Mouse (Mus musculus) heart, embryonic 12.5 days (tissue): Measurements from ENCODE around the gene Col4a4. TPM values are rescaled to one million over a fixed set of nuclear protein-coding genes. Genes with fewer than 3 reads are reported as not detected.

ENCODE experiments used
- ATAC-seq: fragments of 200-750 bp; cut with Nextera tagmentation; 2 replicates; pipeline ENCODE4 v1.8.0; 2017; ENCODE audit warnings: moderate TSS enrichment, moderate library complexity; ENCODE audit not compliant: insufficient number of reproducible peaks, low FRiP score
- H3K27ac ChIP-seq: fragments of 300-500 bp; sonication (generic); 2 replicates; pipeline ENCODE4 v1.5.1; 2016; ENCODE audit warnings: mild to moderate bottlenecking, moderate library complexity; ENCODE audit not compliant: poor library complexity, severe bottlenecking
- H3K27me3 ChIP-seq: fragments of 300-500 bp; sonication (generic); replicated peaks from 2 replicates; pipeline ENCODE4 v1.6.1; 2016; ENCODE audit warnings: mild to moderate bottlenecking, moderate library complexity
- H3K36me3 ChIP-seq: fragments of 300-500 bp; sonication (generic); 2 replicates; pipeline ENCODE4 v1.6.1; 2016; ENCODE audit warnings: mild to moderate bottlenecking, moderate library complexity
- H3K4me1 ChIP-seq: fragments of 300-500 bp; sonication (generic); replicated peaks from 2 replicates; pipeline ENCODE4 v1.6.1; 2016; ENCODE audit warnings: mild to moderate bottlenecking
- H3K4me2 ChIP-seq: fragments of 300-500 bp; sonication (generic); 2 replicates; pipeline ENCODE4 v1.6.1; 2016; ENCODE audit warnings: mild to moderate bottlenecking, moderate library complexity
- H3K4me3 ChIP-seq: fragments of 300-500 bp; sonication (generic); 2 replicates; pipeline ENCODE4 v1.5.1; 2016; ENCODE audit warnings: mild to moderate bottlenecking
- H3K9ac ChIP-seq: fragments of 300-500 bp; sonication (generic); 2 replicates; pipeline ENCODE4 v1.6.1; 2016; ENCODE audit warnings: mild to moderate bottlenecking, moderate library complexity
- H3K9me3 ChIP-seq: fragments of 300-500 bp; sonication (generic); replicated peaks from 2 replicates; pipeline ENCODE4 v1.6.1; 2016; ENCODE audit warnings: mild to moderate bottlenecking, moderate library complexity
- WGBS: fragments of 180-500 bp; shearing (Covaris S2); methylation state at CpG from one replicate; pipeline ENCODE4 v1.1.7; 2016; 5-methylcytosine and 5-hydroxymethylcytosine counted together
- polyA plus RNA-seq: library from polyadenylated mRNA; unstranded; fragments of >200 nt; fragmentation: Nextera tagmentation; extraction: Ambion mirVana; gene quantifications from 2 replicates; pipeline ENCODE4 v1.2.1, GENCODE M21; 2016

The Col4a4 gene
- polyA plus RNA-seq, 1 experiment from 2014 or later: 0.33 TPM

- peak; percentile 63; the same call in 1 of the 2 replicates for ATAC-seq
- Histone ChIP-seq H3K27ac (no peak overlapping the region), H3K9ac (no peak overlapping the region), H3K27me3 (no peaks in the 10 kb centered on the region), H3K4me3 (no peak overlapping the region), H3K36me3 (no peaks in the 10 kb centered on the region), H3K4me1 (peaks cover 13% of the 10 kb centered on the region), H3K4me2 (0 out of 2 replicates have a peak overlapping the region, but pooled peaks have one; percentile 5), H3K9me3 (0 out of 2 replicates have a peak, but pooled peaks cover 2% of the 10 kb centered on the region)
- 26% methylated on average over 3 of the region's 3 CpGs for WGBS
These were observed 8.7 kb downstream of the Col4a4 start for GRCm38 (mm10) chr1:82577915-82578314.

- Histone ChIP-seq H3K4me1 (peaks cover 13% of the 10 kb centered on the region), H3K27ac (no peak overlapping the region), H3K36me3 (no peaks in the 10 kb centered on the region), H3K9ac (no peak overlapping the region), H3K27me3 (no peaks in the 10 kb centered on the region), H3K4me3 (no peak overlapping the region), H3K4me2 (no peak overlapping the region), H3K9me3 (0 out of 2 replicates have a peak, but pooled peaks cover 2% of the 10 kb centered on the region)
- ATAC-seq: no peak
- 84% methylated on average over 10 of the region's 10 CpGs for WGBS
These were observed 9.3 kb downstream of the Col4a4 start for GRCm38 (mm10) chr1:82577339-82577738.

GRCm38 (mm10) chr1:82576182-82576581 lies 10.5 kb downstream of the Col4a4 start:
- H3K4me2 ChIP-seq: no peak overlapping the region
- peaks cover 13% of the 10 kb centered on the region for H3K4me1 ChIP-seq
- H3K27ac ChIP-seq: no peak overlapping the region
- H3K9me3 ChIP-seq: 0 out of 2 replicates have a peak, but pooled peaks cover 2% of the 10 kb centered on the region
- H3K27me3 ChIP-seq: no peaks in the 10 kb centered on the region
- ATAC-seq: no peak
- no peaks in the 10 kb centered on the region for H3K36me3 ChIP-seq
- H3K9ac ChIP-seq: no peak overlapping the region
- no peak overlapping the region for H3K4me3 ChIP-seq
- WGBS: 73% methylated on average over 2 of the region's 2 CpGs

- no peak overlapping the region for H3K4me3 ChIP-seq
- no peaks in the 10 kb centered on the region for H3K36me3 ChIP-seq
- WGBS: 81% methylated on average over 3 of the region's 3 CpGs
- peaks cover 13% of the 10 kb centered on the region for H3K4me1 ChIP-seq
- H3K9ac ChIP-seq: no peak overlapping the region
- no peak for ATAC-seq
- H3K9me3 ChIP-seq: 0 out of 2 replicates have a peak, but pooled peaks cover 2% of the 10 kb centered on the region
- H3K4me2 ChIP-seq: no peak overlapping the region
- no peaks in the 10 kb centered on the region for H3K27me3 ChIP-seq
- no peak overlapping the region for H3K27ac ChIP-seq
These were observed 11.0 kb downstream of the Col4a4 start for GRCm38 (mm10) chr1:82575681-82576080.

GRCm38 (mm10) chr1:82571758-82572157 lies 14.9 kb downstream of the Col4a4 start:
- Histone ChIP-seq H3K27ac (no peak overlapping the region), H3K27me3 (no peaks in the 10 kb centered on the region), H3K4me1 (no peaks in the 10 kb centered on the region), H3K4me3 (no peak overlapping the region), H3K4me2 (no peak overlapping the region), H3K9me3 (0 out of 2 replicates have a peak, but pooled peaks cover 2% of the 10 kb centered on the region), H3K36me3 (no peaks in the 10 kb centered on the region), H3K9ac (no peak overlapping the region)
- 59% methylated on average over 1 of the region's 1 CpGs for WGBS
- ATAC-seq: no peak

GRCm38 (mm10) chr1:82569405-82569804 lies 17.2 kb downstream of the Col4a4 start:
- Histone ChIP-seq H3K36me3 (no peaks in the 10 kb centered on the region), H3K9ac (no peak overlapping the region), H3K27me3 (no peaks in the 10 kb centered on the region), H3K9me3 (0 out of 2 replicates have a peak, but pooled peaks cover 3% of the 10 kb centered on the region), H3K4me2 (no peak overlapping the region), H3K4me3 (no peak overlapping the region), H3K27ac (no peak overlapping the region), H3K4me1 (no peaks in the 10 kb centered on the region)
- WGBS: 61% methylated on average over 4 of the region's 4 CpGs
- ATAC-seq: no peak

GRCm38 (mm10) chr1:82560223-82560622 lies 26.4 kb downstream of the Col4a4 start:
- H3K4me2 ChIP-seq: no peak overlapping the region
- 48% methylated on average over 4 of the region's 4 CpGs for whole genome bisulfite sequencing
- no peak overlapping the region for H3K4me3 ChIP-seq
- H3K9me3 ChIP-seq: no peaks in the 10 kb centered on the region
- no peak for ATAC-seq
- no peaks in the 10 kb centered on the region for H3K36me3 ChIP-seq
- H3K4me1 ChIP-seq: peaks cover 1% of the 10 kb centered on the region
- H3K27me3 ChIP-seq: 0 out of 2 replicates have a peak, but pooled peaks cover 13% of the 10 kb centered on the region
- no peak overlapping the region for H3K9ac ChIP-seq
- H3K27ac ChIP-seq: no peak overlapping the region

GRCm38 (mm10) chr1:82554889-82555288 lies 31.8 kb downstream of the Col4a4 start:
- H3K27ac ChIP-seq: no peak overlapping the region
- 0 out of 2 replicates have a peak, but pooled peaks cover 13% of the 10 kb centered on the region for H3K27me3 ChIP-seq
- H3K36me3 ChIP-seq: no peaks in the 10 kb centered on the region
- H3K4me1 ChIP-seq: peaks cover 10% of the 10 kb centered on the region
- H3K4me3 ChIP-seq: no peak overlapping the region
- no peaks in the 10 kb centered on the region for H3K9me3 ChIP-seq
- H3K9ac ChIP-seq: no peak overlapping the region
- ATAC-seq: peak; percentile 59; the same call in 1 of the 2 replicates
- 27% methylated on average over 5 of the region's 5 CpGs for WGBS
- peak overlapping the region; percentile 51 for H3K4me2 ChIP-seq

GRCm38 (mm10) chr1:82554443-82554850 lies 32.2 kb downstream of the Col4a4 start:
- Histone ChIP-seq H3K27me3 (0 out of 2 replicates have a peak, but pooled peaks cover 13% of the 10 kb centered on the region), H3K4me3 (no peak overlapping the region), H3K9me3 (no peaks in the 10 kb centered on the region), H3K36me3 (no peaks in the 10 kb centered on the region), H3K27ac (no peak overlapping the region), H3K4me2 (peak overlapping the region; percentile 51), H3K4me1 (peaks cover 10% of the 10 kb centered on the region), H3K9ac (no peak overlapping the region)
- peak; percentile 82 for ATAC-seq
- 8% methylated on average over 6 of the region's 6 CpGs for WGBS

GRCm38 (mm10) chr1:82545199-82545960 lies 41.3 kb downstream of the Col4a4 start:
- WGBS: 71% methylated on average over 8 of the region's 8 CpGs

GRCm38 (mm10) chr1:82544419-82545185 lies 42.0 kb downstream of the Col4a4 start:
- WGBS: 80% methylated on average over 6 of the region's 6 CpGs
- Histone ChIP-seq H3K27ac (no peak overlapping the region), H3K36me3 (no peaks in the 10 kb centered on the region), H3K4me3 (no peak overlapping the region), H3K9ac (no peak overlapping the region), H3K9me3 (no peaks in the 10 kb centered on the region), H3K27me3 (no peaks in the 10 kb centered on the region), H3K4me1 (no peaks in the 10 kb centered on the region), H3K4me2 (no peak overlapping the region)
- ATAC-seq: no peak

More at GRCm38 (mm10) chr1:82545199-82545960, 41.3 kb downstream of the Col4a4 start:
- no peak for ATAC-seq
- Histone ChIP-seq H3K27ac (no peak overlapping the region), H3K9ac (no peak overlapping the region), H3K4me1 (no peaks in the 10 kb centered on the region), H3K27me3 (no peaks in the 10 kb centered on the region), H3K4me2 (no peak overlapping the region), H3K4me3 (no peak overlapping the region), H3K36me3 (no peaks in the 10 kb centered on the region), H3K9me3 (no peaks in the 10 kb centered on the region)
